Mouse (Mus musculus): Measurements from ENCODE around the gene 4930435E12Rik.

DNA sequence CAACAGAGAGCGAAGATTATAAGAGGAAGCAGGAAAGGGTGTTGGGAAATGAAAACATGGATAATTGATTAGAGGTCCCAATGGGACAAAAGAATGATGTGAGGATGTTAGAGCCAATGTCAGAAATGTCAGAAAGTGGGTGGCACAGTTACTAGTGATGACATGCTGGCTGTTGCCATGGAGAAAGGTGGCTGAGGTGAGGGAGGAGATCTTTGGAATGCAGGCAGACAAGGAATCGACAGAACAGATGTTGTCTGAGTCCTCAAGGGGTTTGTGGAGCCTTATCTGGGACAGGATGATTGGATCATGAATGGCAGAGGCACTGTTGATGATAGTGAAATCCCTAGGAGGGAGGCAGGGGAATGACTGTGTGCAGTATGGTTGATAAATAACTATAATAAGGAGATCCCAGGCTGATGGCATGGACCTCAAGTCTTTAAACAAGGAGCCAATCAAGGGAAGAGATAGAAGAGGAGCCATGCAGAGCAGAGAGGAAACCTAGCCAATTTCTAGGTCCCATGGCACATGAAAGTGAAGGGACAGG lies 46.0 kb downstream of the 4930435E12Rik start:
- TF ChIP-seq POLR2A (IDR thresholded peaks at IDR 0.05; ENCODE audit: low read depth, low read length) (no peak), CTCF (conservative IDR thresholded peaks at IDR 0.05; ENCODE audit: insufficient read depth, insufficient read length, low read depth, low read length) (no peak)

All from kidney, adult 2 months (tissue).